ENCODE assay signal across 15 mouse cellular contexts in the genomic region with DNA sequence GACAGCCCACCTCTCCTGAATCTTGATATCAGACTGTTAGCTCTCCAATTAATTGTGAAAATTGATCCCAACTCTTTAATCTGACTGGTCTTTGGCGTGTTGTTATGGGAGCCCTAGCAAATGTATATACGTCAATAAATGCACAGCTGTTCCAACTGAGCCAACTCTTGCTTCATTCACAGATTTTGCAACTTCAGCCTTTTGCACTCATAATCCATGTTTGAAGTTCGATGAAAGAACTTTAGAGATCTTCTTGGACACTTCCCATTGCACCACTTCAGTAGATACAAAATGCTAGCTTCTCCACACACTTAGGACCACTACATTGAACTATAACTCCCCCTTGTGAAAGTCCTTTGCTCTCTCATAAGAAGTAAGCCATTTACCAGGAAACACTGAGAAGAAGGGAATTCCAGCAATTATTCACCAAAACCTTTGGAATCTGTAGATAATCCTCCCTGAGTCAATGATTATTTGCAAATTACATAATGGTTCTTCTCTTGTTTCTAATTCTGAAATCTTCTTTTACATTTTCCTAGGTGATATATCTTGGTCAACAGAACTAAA.
"Had no signal": no experiment of that assay in that cellular context is flagged by ENCODE, and none has a peak within 500 bp of the region (broad histone marks: within the 10 kb centered on the region; RNA-seq: fewer than 3 reads in every experiment).

No protein-coding gene starts in this region.

- H3K4me2 ChIP-seq: limb, embryonic 13.5 days; liver, embryonic 13.5 days; midbrain, embryonic 11.5 days; midbrain, embryonic 15.5 days; neural tube, embryonic 12.5 days had no signal

- H3K9me3 ChIP-seq: limb, embryonic 13.5 days; liver, embryonic 13.5 days; midbrain, embryonic 15.5 days; neural tube, embryonic 12.5 days had no signal

- DNase-seq: kidney, adult 18-20 months; layer of hippocampus, adult 9-11 months; left cerebral cortex, postnatal 4 days; liver, embryonic 13.5 days; lung, adult 18-20 months; lung, postnatal 36 days; right cerebral cortex, postnatal 4 days; spleen, adult 18-20 months; thymus, postnatal 36 days had no signal

- H3K4me3 ChIP-seq: limb, embryonic 13.5 days; liver, embryonic 13.5 days; megakaryocyte, embryonic 14.5 days; midbrain, embryonic 15.5 days; neural tube, embryonic 12.5 days had no signal

- H3K36me3 ChIP-seq: midbrain, embryonic 15.5 days; neural tube, embryonic 12.5 days had no signal

- ATAC-seq: lung, postnatal 0 days; midbrain, embryonic 15.5 days had no signal

- H3K27ac ChIP-seq: limb, embryonic 13.5 days; liver, embryonic 13.5 days; midbrain, embryonic 15.5 days; neural tube, embryonic 12.5 days had no signal

- H3K9ac ChIP-seq: limb, embryonic 13.5 days; liver, embryonic 13.5 days; midbrain, embryonic 15.5 days; neural tube, embryonic 12.5 days had no signal

- H3K4me1 ChIP-seq: limb, embryonic 13.5 days; midbrain, embryonic 15.5 days; neural tube, embryonic 12.5 days had no signal

- H3K27me3 ChIP-seq: limb, embryonic 13.5 days; liver, embryonic 13.5 days; megakaryocyte, embryonic 14.5 days; midbrain, embryonic 15.5 days; neural tube, embryonic 12.5 days had no signal
